Mouse (Mus musculus) bone marrow, adult 2 months (tissue): Measurements from ENCODE around the gene Nxn. TPM values are rescaled to one million over a fixed set of nuclear protein-coding genes. Genes with fewer than 3 reads are reported as not detected.

Experiments
- H3K27ac ChIP-seq: fragments of 200-500 bp; 2 replicates; pipeline ENCODE4 v1.5.1; 2012; ENCODE audit warnings: low read depth, mild to moderate bottlenecking, control low read depth, inconsistent platforms, low read length; ENCODE audit not compliant: control insufficient read depth, poor library complexity, insufficient read depth
- H3K4me1 ChIP-seq: fragments of 200-500 bp; 2 replicates; pipeline ENCODE4 v1.6.1; 2011; ENCODE audit warnings: low read length; ENCODE audit not compliant: control insufficient read depth, insufficient read depth
- H3K4me3 ChIP-seq: fragments of 200-500 bp; replicated peaks from 2 replicates; pipeline ENCODE3; 2011; ENCODE audit warnings: mild to moderate bottlenecking, low read depth, low read length, control low read depth; ENCODE audit not compliant: control insufficient read depth
- CTCF ChIP-seq: fragments of 200-500 bp; IDR thresholded peaks from 2 replicates; pipeline ENCODE4 v1.5.1; 2011; ENCODE audit warnings: low read length, control low read depth; ENCODE audit not compliant: control insufficient read depth, insufficient read depth
- POLR2A ChIP-seq: fragments of 200-500 bp; IDR thresholded peaks from 2 replicates; pipeline ENCODE4 v1.6.1; 2011; ENCODE audit warnings: low read depth, mild to moderate bottlenecking, control low read depth, low read length, borderline replicate concordance; ENCODE audit not compliant: control insufficient read depth
- WGBS: fragments of 180-500 bp; shearing (Covaris S2); methylation state at CpG from one replicate; pipeline ENCODE4 v1.1.7; 2018; 5-methylcytosine and 5-hydroxymethylcytosine counted together
- polyA plus RNA-seq: library from polyadenylated mRNA; stranded (reverse); fragments of >200 nt; gene quantifications from 2 replicates; pipeline ENCODE4 v1.2.4, GENCODE M21; 2011; ENCODE audit warnings: low replicate concordance; ENCODE audit not compliant: missing spikeins, insufficient read depth, insufficient read length

The Nxn gene
- polyA plus RNA-seq, 1 experiment, result 14.4 TPM

DNA sequence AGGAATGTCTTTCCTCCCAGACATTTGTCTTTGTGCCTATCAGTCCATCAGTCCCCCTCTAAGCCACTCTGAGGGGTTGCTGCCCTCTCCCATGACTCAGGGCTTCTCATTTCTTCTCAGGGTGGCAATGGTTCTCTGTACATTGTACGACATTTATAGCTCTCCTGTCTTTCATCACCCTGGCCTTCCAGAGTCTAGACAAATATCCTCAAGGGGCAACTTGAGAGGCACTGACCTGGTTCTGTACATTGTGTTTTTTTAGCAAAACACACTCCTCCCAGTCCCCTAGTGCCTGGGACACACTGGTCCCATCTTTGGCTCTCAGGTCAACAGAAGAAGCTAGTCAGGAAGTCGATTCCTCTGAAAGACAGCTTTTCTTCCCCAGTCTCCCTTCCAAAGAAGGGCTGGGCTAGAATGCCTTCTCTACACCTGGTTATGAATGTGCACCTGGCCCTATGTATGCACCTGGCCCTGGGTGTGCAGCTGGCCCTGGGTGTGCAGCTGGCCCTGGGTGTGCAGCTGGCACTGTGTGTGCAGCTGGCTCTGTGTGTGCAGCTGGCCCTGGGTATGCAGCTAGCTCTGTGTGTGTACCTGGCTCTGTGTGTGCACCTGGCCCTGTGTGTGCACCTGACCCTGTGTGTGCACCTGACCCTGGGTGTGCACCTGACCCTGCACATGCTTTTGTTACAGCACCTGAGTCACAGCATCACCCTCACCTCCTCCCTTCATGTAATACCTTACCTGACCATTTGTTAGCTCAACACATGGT is 70.2 kb downstream of the Nxn start:
- WGBS, result 38% methylated on average over 2 of the region's 2 CpGs
- TF ChIP-seq CTCF, result no peak
- TF ChIP-seq POLR2A, result no peak
- H3K4me3 ChIP-seq, result no peak overlapping the region
- H3K27ac ChIP-seq, result no peak overlapping the region
- no peaks in the 10 kb centered on the region; the same call in 1 of the 2 replicates for H3K4me1 ChIP-seq

DNA sequence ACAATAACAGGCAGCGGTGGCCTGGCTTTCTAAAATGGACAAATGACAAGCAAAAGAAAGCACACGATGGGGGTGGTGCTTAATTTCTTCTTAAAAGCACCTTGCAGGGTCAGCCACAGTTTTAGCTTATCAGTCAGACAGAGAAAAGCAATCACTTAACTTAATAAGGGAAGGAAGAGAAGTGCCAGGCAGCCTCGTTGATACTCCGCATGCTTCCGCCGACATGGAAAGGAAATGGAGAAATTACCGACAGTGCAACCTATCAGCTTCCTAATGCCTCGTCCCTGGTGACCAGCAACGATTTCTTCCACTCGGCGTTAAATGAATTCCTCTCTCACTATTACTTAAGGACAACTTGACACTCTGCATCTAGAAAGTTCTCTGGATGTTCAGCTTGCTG is 70.9 kb downstream of the Nxn start:
- no peak overlapping the region for H3K27ac ChIP-seq
- WGBS, result 14% methylated on average over 11 of the region's 11 CpGs
- H3K4me1 ChIP-seq, result no peaks in the 10 kb centered on the region; the same call in 1 of the 2 replicates
- H3K4me3 ChIP-seq, result no peak overlapping the region
- TF ChIP-seq POLR2A, result no peak
- TF ChIP-seq CTCF, result no peak

DNA sequence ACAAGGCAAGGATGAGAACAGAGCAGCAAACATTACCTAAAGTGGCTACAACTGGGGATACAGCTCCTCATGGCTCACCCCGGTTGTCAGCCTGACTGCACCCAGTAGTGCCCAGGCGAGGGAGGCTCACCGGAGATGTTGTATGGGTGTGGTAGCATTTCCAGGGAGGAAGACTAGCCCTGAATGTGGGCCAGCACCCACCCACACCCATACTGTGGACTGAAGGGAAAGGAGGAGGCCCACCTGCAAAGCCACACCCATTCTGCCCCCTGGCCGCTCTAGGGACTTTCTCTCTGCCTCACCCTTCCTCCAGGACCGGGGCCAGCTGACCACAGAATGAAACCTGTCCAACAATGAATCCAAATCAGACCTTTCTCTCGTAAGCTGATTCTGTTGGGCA is 72.3 kb downstream of the Nxn start:
- no peaks in the 10 kb centered on the region; the same call in 1 of the 2 replicates for H3K4me1 ChIP-seq
- TF ChIP-seq CTCF (no peak), POLR2A (no peak)
- no peak overlapping the region for H3K4me3 ChIP-seq
- 73% methylated on average over 6 of the region's 6 CpGs for WGBS
- H3K27ac ChIP-seq, result no peak overlapping the region

DNA sequence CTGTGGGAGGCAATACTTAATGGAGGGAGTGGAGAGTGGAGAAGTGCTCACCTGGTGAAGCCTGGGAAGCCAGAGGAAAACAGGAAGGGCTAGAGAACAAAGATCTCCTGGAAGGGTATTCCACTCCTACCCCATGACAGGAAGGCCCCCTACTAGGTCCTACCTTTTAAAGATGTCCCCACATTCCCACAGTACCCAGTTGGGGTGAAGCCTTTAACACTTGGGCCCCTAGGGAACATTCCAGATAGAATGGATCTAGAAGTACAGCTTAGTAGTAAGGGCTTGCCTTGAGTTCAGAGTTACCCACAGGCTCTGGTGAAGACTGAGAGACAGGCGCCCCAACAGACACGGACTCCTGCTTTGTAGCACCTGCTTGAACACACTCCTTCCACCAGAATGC is 72.9 kb downstream of the Nxn start:
- TF ChIP-seq POLR2A, result no peak
- TF ChIP-seq CTCF, result no peak
- H3K4me1 ChIP-seq, result no peaks in the 10 kb centered on the region; the same call in 1 of the 2 replicates
- H3K4me3 ChIP-seq, result no peak overlapping the region
- no peak overlapping the region for H3K27ac ChIP-seq
- 85% methylated on average over 2 of the region's 2 CpGs for WGBS

DNA sequence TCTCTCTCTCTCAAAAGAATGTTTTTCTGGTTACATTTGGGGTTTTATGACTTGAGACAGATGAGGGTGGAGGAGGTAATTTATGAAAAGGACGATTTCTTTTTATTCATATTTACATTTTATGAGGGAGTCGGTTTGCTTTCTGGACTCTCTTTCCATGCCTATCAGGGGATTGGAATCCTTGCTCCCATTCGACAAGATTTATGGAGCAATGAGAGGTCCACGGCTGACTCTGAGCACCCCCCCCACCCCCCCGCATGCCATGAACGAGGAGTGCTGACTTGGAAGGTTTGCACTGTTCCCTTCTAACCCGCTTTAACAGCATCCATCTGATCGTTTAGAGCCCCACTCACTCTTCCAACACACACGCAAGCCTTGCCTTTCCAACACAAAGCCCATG is 74.1 kb downstream of the Nxn start:
- Histone ChIP-seq H3K4me3 (no peak overlapping the region), H3K4me1 (no peaks in the 10 kb centered on the region; the same call in 1 of the 2 replicates), H3K27ac (no peak overlapping the region)
- WGBS, result 76% methylated on average over 9 of the region's 9 CpGs
- TF ChIP-seq POLR2A, result no peak
- TF ChIP-seq CTCF, result no peak

DNA sequence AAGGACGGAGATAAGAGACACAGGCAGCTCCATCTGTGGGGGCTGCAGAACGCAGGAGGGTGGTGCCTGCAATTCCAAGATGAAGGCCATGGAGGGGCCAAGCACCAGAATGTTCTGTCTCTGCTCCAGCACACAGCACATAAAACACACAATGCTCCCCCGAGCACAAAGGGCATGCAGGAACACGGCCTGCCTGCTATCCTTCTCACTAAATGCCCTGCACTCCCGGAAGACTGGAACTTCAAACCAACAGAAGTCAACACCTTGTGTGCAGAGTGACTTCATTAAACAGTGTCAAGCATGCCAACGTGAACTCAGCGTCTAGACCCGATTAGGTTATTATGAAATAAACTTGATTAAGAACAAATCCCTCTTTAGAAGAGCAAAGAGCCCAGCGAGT is 74.7 kb downstream of the Nxn start:
- H3K4me3 ChIP-seq, result no peak overlapping the region
- no peak for TF ChIP-seq CTCF
- no peak for TF ChIP-seq POLR2A
- no peak overlapping the region for H3K27ac ChIP-seq
- WGBS, result 79% methylated on average over 9 of the region's 9 CpGs
- no peaks in the 10 kb centered on the region; the same call in 1 of the 2 replicates for H3K4me1 ChIP-seq

DNA sequence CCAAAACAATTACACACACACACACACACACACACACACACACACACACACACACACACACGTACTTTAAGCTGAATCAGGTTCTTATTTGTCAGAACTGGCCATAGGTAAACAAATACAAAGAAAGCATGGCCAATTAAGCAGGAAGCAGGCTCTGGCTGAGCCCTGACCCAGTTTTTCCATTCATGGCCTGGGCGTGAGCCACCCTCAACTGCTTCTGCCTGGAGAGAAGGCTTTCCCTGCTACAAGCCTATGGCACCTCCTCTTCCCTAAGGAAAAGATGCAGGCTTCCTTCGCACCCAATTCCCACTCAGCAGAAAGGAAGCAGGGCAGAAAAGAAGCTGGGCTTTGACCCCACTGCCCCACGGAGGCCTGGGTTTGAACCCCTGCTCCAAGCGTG is 76.0 kb downstream of the Nxn start:
- H3K27ac ChIP-seq, result no peak overlapping the region
- H3K4me1 ChIP-seq, result no peaks in the 10 kb centered on the region; the same call in 1 of the 2 replicates
- H3K4me3 ChIP-seq, result no peak overlapping the region
- TF ChIP-seq POLR2A, result no peak
- TF ChIP-seq CTCF, result no peak
- 80% methylated on average over 5 of the region's 5 CpGs for WGBS

DNA sequence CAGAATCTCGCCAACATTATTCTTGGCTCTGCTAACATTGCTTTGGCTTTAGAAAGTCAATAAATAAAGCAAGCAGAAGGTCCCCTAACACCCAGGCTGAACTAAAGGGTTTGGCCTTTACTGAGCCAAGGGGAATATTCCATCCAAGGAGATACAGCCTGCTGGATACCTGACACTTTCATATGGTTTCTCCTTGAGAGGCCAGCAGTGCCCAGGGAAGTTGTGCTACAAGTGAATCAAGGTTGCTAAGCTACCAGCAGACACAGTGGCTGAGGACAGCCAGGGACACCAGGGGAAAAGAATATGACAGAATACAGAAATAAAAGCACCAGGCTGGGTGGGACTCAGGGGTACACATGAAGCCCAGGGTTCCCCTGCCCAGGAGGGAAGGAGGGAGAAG is 76.9 kb downstream of the Nxn start:
- 76% methylated on average over 1 of the region's 1 CpGs for WGBS
- Histone ChIP-seq H3K27ac (no peak overlapping the region), H3K4me1 (no peaks in the 10 kb centered on the region), H3K4me3 (no peak overlapping the region)
- TF ChIP-seq POLR2A, result no peak
- no peak for TF ChIP-seq CTCF
